Mouse (Mus musculus) cortical plate, adult 2 months (tissue): ENCODE results near the gene Tsnaxip1.

Experiments
- CTCF ChIP-seq: fragments of 200-500 bp; IDR thresholded peaks from 2 replicates; pipeline ENCODE4 v1.5.1; 2011; ENCODE audit warnings: mild to moderate bottlenecking, control low read depth, low read length; ENCODE audit not compliant: insufficient read depth; ENCODE audit errors: extremely low read depth
- POLR2A ChIP-seq: fragments of 200-500 bp; IDR thresholded peaks from 2 replicates; pipeline ENCODE4 v1.6.1; 2011; ENCODE audit warnings: mild to moderate bottlenecking, low read length, control low read depth; ENCODE audit not compliant: insufficient read depth; ENCODE audit errors: extremely low read depth

GRCm38 (mm10) chr8:105819659-105820058, 7.9 kb upstream of the Tsnaxip1 start:
- TF ChIP-seq POLR2A (no peak), CTCF (no peak)
